Mouse (Mus musculus) MEL (cell line): Measurements from ENCODE around the gene Cacna1s. TPM values are rescaled to one million over a fixed set of nuclear protein-coding genes. Genes with fewer than 3 reads are reported as not detected.

Experiments
- DNase-seq: peaks from one replicate; pipeline ENCODE4 v3.0.0; 2011; ENCODE audit warnings: low read depth, low spot score
- H3K27ac ChIP-seq: 2 replicates; pipeline ENCODE4 v1.5.1; 2012; ENCODE audit warnings: low read depth, mild to moderate bottlenecking, control low read depth, low read length, moderate library complexity; ENCODE audit not compliant: control insufficient read depth
- H3K27me3 ChIP-seq, 2 experiments: fragments of 150-350 bp in 1 of 2; sonication (generic) in 1 of 2; 2 replicates each; pipeline ENCODE4 v1.6.1; 2012; ENCODE audit warnings: low read length in 2 of 2, mild to moderate bottlenecking in 2 of 2, improper control_type of control experiment in 1 of 2, moderate library complexity in 1 of 2; ENCODE audit not compliant: insufficient read depth in 2 of 2, control insufficient read depth in 1 of 2
- H3K36me3 ChIP-seq, 2 experiments: 2 replicates each; pipeline ENCODE4 v1.6.1; 2012 to 2014; ENCODE audit warnings: low read length in 2 of 2, improper control_type of control experiment in 1 of 2, inconsistent platforms in 1 of 2, mild to moderate bottlenecking in 1 of 2; ENCODE audit not compliant: insufficient read depth in 2 of 2, control insufficient read depth in 1 of 2
- H3K4me1 ChIP-seq, 2 experiments: fragments of 150-350 bp in 1 of 2; sonication (generic) in 1 of 2; 2 replicates each; pipeline ENCODE4 v1.6.1; 2012; ENCODE audit warnings: low read length in 2 of 2, improper control_type of control experiment in 1 of 2, mild to moderate bottlenecking in 1 of 2; ENCODE audit not compliant: insufficient read depth in 2 of 2, control insufficient read depth in 1 of 2
- H3K4me3 ChIP-seq, 2 experiments: fragments of 150-350 bp in 1 of 2; sonication (generic) in 1 of 2; 2 replicates each; pipeline ENCODE4 v1.5.1; 2012; ENCODE audit warnings: low read depth in 2 of 2, low read length in 2 of 2, mild to moderate bottlenecking in 2 of 2, moderate library complexity in 2 of 2, control low read depth in 1 of 2, improper control_type of control experiment in 1 of 2; ENCODE audit not compliant: control insufficient read depth in 1 of 2, insufficient read depth in 1 of 2
- H3K79me2 ChIP-seq: 2 replicates; pipeline ENCODE4 v1.6.1; 2012; ENCODE audit warnings: mild to moderate bottlenecking, low read length, moderate library complexity; ENCODE audit not compliant: control insufficient read depth, poor library complexity, insufficient read depth
- H3K9ac ChIP-seq: 2 replicates; pipeline ENCODE4 v1.6.1; 2012; ENCODE audit warnings: low read depth, mild to moderate bottlenecking, control low read depth, low read length, moderate library complexity; ENCODE audit not compliant: control insufficient read depth, poor library complexity, severe bottlenecking
- H3K9me3 ChIP-seq: fragments of 150-350 bp; sonication (generic); replicated peaks from 2 replicates; pipeline ENCODE4 v1.6.1; 2012; ENCODE audit warnings: mild to moderate bottlenecking, low read length, improper control_type of control experiment, moderate library complexity; ENCODE audit not compliant: insufficient read depth
- BHLHE40 ChIP-seq: IDR thresholded peaks from 2 replicates; pipeline ENCODE4 v1.6.1; 2012; ENCODE audit warnings: low read depth, mild to moderate bottlenecking, inconsistent platforms, low read length, improper control_type of control experiment, borderline replicate concordance
- CHD1 ChIP-seq: IDR thresholded peaks from 2 replicates; pipeline ENCODE4 v1.6.1; 2012; ENCODE audit warnings: low read depth, mild to moderate bottlenecking, inconsistent platforms, low read length, improper control_type of control experiment
- CTCF ChIP-seq, 3 experiments: IDR thresholded peaks in 2 of 3; conservative IDR thresholded peaks in 1 of 3; 2 replicates each; pipeline ENCODE4 v1.5.1; 2011 to 2012; ENCODE audit warnings: low read length in 3 of 3, low read depth in 2 of 3, mild to moderate bottlenecking in 2 of 3, improper control_type of control experiment in 1 of 3, inconsistent platforms in 1 of 3, mixed read lengths in 1 of 3, moderate library complexity in 1 of 3; ENCODE audit not compliant: control insufficient read depth in 1 of 3, insufficient read depth in 1 of 3, poor library complexity in 1 of 3, severe bottlenecking in 1 of 3
- E2F4 ChIP-seq: IDR thresholded peaks from 2 replicates; pipeline ENCODE4 v1.6.1; 2011; ENCODE audit warnings: low read depth, low read length, improper control_type of control experiment, borderline replicate concordance
- ELF1 ChIP-seq: IDR thresholded peaks from 2 replicates; pipeline ENCODE4 v1.6.1; 2014; ENCODE audit warnings: low read depth, mild to moderate bottlenecking, inconsistent platforms, low read length, improper control_type of control experiment, moderate library complexity
- EP300 ChIP-seq, 2 experiments: IDR thresholded peaks; 2 replicates each; pipeline ENCODE4 v1.6.1; 2011; ENCODE audit warnings: improper control_type of control experiment in 2 of 2, low read length in 2 of 2, low read depth in 1 of 2, mild to moderate bottlenecking in 1 of 2
- HCFC1 ChIP-seq: IDR thresholded peaks from 2 replicates; pipeline ENCODE4 v1.6.1; 2012; ENCODE audit warnings: low read depth, mild to moderate bottlenecking, inconsistent platforms, low read length, improper control_type of control experiment, moderate library complexity
- JUND ChIP-seq: IDR thresholded peaks from 2 replicates; pipeline ENCODE4 v1.6.1; 2011; ENCODE audit warnings: low read depth, mild to moderate bottlenecking, improper control_type of control experiment, low read length
- KAT2A ChIP-seq: conservative IDR thresholded peaks from 2 replicates; pipeline ENCODE4 v1.6.1; 2012; ENCODE audit warnings: low read depth, low read length, improper control_type of control experiment, inconsistent platforms
- MAFK ChIP-seq: IDR thresholded peaks from 2 replicates; pipeline ENCODE4 v1.6.1; 2011; ENCODE audit warnings: low read depth, mild to moderate bottlenecking, low read length, improper control_type of control experiment, borderline replicate concordance
- MXI1 ChIP-seq: IDR thresholded peaks from 2 replicates; pipeline ENCODE4 v1.6.1; 2011; ENCODE audit warnings: mild to moderate bottlenecking, low read depth, low read length, improper control_type of control experiment
- MYC ChIP-seq: IDR thresholded peaks from 2 replicates; pipeline ENCODE4 v1.6.1; 2011; ENCODE audit warnings: low read depth, mild to moderate bottlenecking, low read length, improper control_type of control experiment, moderate library complexity
- NRF1 ChIP-seq: IDR thresholded peaks from 2 replicates; pipeline ENCODE4 v1.6.1; 2014; ENCODE audit warnings: low read depth, mild to moderate bottlenecking, inconsistent platforms, low read length, improper control_type of control experiment, moderate library complexity; ENCODE audit not compliant: poor library complexity, insufficient read depth, severe bottlenecking
- RAD21 ChIP-seq: IDR thresholded peaks from 2 replicates; pipeline ENCODE4 v1.6.1; 2011; ENCODE audit warnings: mild to moderate bottlenecking, low read depth, low read length, improper control_type of control experiment
- SIN3A ChIP-seq: IDR thresholded peaks from 2 replicates; pipeline ENCODE4 v1.6.1; 2012; ENCODE audit warnings: low read length, improper control_type of control experiment, inconsistent platforms
- SMC3 ChIP-seq: IDR thresholded peaks from 2 replicates; pipeline ENCODE4 v1.6.1; 2011; ENCODE audit warnings: low read depth, low read length, improper control_type of control experiment
- TBP ChIP-seq: IDR thresholded peaks from 2 replicates; pipeline ENCODE4 v1.8.0; 2011; ENCODE audit warnings: low read depth, low read length, improper control_type of control experiment
- USF1 ChIP-seq: IDR thresholded peaks from 2 replicates; pipeline ENCODE4 v1.6.1; 2014; ENCODE audit warnings: low read depth, mild to moderate bottlenecking, inconsistent platforms, low read length, improper control_type of control experiment, moderate library complexity
- ZC3H11A ChIP-seq: IDR thresholded peaks from 2 replicates; pipeline ENCODE4 v1.6.1; 2012; ENCODE audit warnings: low read depth, mild to moderate bottlenecking, inconsistent platforms, low read length, improper control_type of control experiment
- ZNF384 ChIP-seq: IDR thresholded peaks from 2 replicates; pipeline ENCODE4 v1.6.1; 2012; ENCODE audit warnings: low read depth, mild to moderate bottlenecking, inconsistent platforms, low read length, improper control_type of control experiment
- polyA plus RNA-seq, 2 experiments: library from polyadenylated mRNA; stranded (reverse) in 1 of 2; unstranded in 1 of 2; fragments of >175 nt in 1 of 2; fragments of >200 nt in 1 of 2; gene quantifications; 2 replicates each; pipeline versions ENCODE4 v1.2.1 to v1.2.4; 2012; ENCODE audit warnings: low replicate concordance in 2 of 2, low read depth in 1 of 2; ENCODE audit not compliant: insufficient read length in 2 of 2, insufficient read depth in 1 of 2, missing spikeins in 1 of 2
- total RNA-seq: library from RNA; depleted of rRNA; stranded (reverse); fragments of 300-350 nt; gene quantifications from 2 replicates; pipeline ENCODE4 v1.2.3, GENCODE M21; 2012

Gene Cacna1s
- total and polyA plus RNA-seq, 3 experiments = not detected

DNA sequence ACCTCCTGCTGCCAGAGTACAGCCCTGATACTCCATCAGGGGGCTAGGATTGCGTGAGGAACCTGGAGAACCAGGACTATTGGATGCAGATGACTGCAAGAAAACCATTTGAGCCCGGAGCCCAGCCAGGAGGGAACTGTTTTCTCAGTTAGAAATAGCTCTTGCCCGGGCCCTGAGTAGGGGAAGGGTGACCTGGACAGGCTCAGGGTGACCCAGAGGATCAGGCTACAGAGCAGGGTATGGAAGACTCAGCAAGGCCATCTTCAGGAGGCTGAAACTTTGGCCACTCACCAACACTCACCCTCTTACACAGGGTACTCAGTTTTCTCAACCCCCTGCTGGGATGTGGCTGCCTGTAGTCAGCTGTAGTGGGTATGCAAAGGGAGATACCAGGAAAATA is 15.0 kb downstream of the Cacna1s start:
- Histone ChIP-seq H3K4me1 (no peaks in the 10 kb centered on the region), H3K36me3 (no peaks in the 10 kb centered on the region), H3K79me2 (no peaks in the 10 kb centered on the region), H3K27ac (no peak overlapping the region), H3K4me3 (no peak overlapping the region), H3K9ac (no peak overlapping the region), H3K9me3 (no peaks in the 10 kb centered on the region), H3K27me3 (peaks cover 0 to 6% of the 10 kb centered on the region in 2 experiments; a peak in 3 of 4 replicates)
- no peak for TF ChIP-seq JUND
- TF ChIP-seq TBP = no peak
- no peak for TF ChIP-seq SIN3A
- TF ChIP-seq ELF1 = no peak
- TF ChIP-seq RAD21 = no peak
- TF ChIP-seq E2F4 = no peak
- no peak for TF ChIP-seq BHLHE40
- TF ChIP-seq SMC3 = no peak
- TF ChIP-seq USF1 = no peak
- TF ChIP-seq NRF1 = no peak
- TF ChIP-seq CHD1 = no peak
- no peak for TF ChIP-seq EP300 (IDR thresholded peaks at IDR 0.05; ENCODE audit: low read depth in 1 of 2, low read length in 2 of 2)
- TF ChIP-seq ZNF384 = no peak
- TF ChIP-seq CTCF (IDR thresholded peaks at IDR 0.05 in 2 of 3, conservative IDR thresholded peaks at IDR 0.05 in 1 of 3; ENCODE audit: control insufficient read depth in 1 of 3, insufficient read depth in 1 of 3, low read depth in 2 of 3, low read length in 3 of 3, poor library complexity in 1 of 3, severe bottlenecking in 1 of 3) = no peak
- TF ChIP-seq MXI1 = no peak
- TF ChIP-seq MAFK = no peak
- no peak for TF ChIP-seq MYC
- DNase-seq = no peak

DNA sequence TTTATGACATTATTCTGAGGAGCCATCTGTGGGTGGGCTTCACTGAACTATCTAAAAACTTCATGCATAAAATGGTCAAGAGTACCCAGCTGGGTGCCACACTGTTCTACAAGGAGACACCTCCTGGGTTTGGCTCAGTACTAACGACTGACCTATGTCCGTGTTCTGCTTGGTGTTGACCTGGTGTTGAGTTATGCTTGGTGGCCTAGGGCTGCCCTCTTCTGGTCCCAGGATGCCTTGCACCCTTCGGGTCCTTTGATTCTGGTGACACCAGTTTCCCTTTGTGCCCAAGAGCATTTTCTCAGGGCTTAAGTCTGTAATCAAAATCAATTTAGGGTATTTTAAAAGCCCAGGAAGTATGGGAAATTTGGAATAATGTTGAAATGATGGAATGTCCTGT is 23.5 kb downstream of the Cacna1s start:
- DNase-seq = peak; percentile 37
- no peak overlapping the region for H3K4me3 ChIP-seq
- H3K79me2 ChIP-seq = no peaks in the 10 kb centered on the region
- H3K27ac ChIP-seq = no peak overlapping the region
- H3K27me3 ChIP-seq = no peaks in the 10 kb centered on the region; a peak in 1 of 4 replicates
- no peaks in the 10 kb centered on the region for H3K4me1 ChIP-seq
- H3K9me3 ChIP-seq = no peaks in the 10 kb centered on the region
- no peak for TF ChIP-seq KAT2A
- TF ChIP-seq SMC3 = peak; percentile 71
- TF ChIP-seq HCFC1 = no peak
- TF ChIP-seq SIN3A = no peak
- TF ChIP-seq CTCF (IDR thresholded peaks at IDR 0.05 in 2 of 3, conservative IDR thresholded peaks at IDR 0.05 in 1 of 3; ENCODE audit: control insufficient read depth in 1 of 3, insufficient read depth in 1 of 3, low read depth in 2 of 3, low read length in 3 of 3, poor library complexity in 1 of 3, severe bottlenecking in 1 of 3) = peak; percentile 61 to 81 (median 73)
- peak; percentile 48 for TF ChIP-seq ZC3H11A
- TF ChIP-seq RAD21 = peak; percentile 71
- TF ChIP-seq ZNF384 = no peak
- no peak overlapping the region for H3K9ac ChIP-seq
- H3K36me3 ChIP-seq = no peaks in the 10 kb centered on the region
